Mouse (Mus musculus) neural tube, embryonic 14.5 days (tissue): ENCODE data around the gene Mgmt. TPM values are rescaled to one million over a fixed set of nuclear protein-coding genes. Genes with fewer than 3 reads are reported as not detected.

Experiments used
- ATAC-seq: fragments of 200-750 bp; cut with Nextera tagmentation; 2 replicates; pipeline ENCODE4 v1.8.0; 2017; ENCODE audit warnings: low read depth, mild to moderate bottlenecking, moderate TSS enrichment, moderate library complexity
- H3K27ac ChIP-seq: fragments of 300-500 bp; sonication (generic); 2 replicates; pipeline ENCODE4 v1.5.1; 2014; ENCODE audit warnings: low read depth, mild to moderate bottlenecking, control low read depth, low read length, moderate library complexity, mixed read lengths
- H3K27me3 ChIP-seq: fragments of 300-500 bp; sonication (generic); 2 replicates; pipeline ENCODE4 v1.6.1; 2014; ENCODE audit warnings: low read length; ENCODE audit not compliant: control insufficient read depth, insufficient read depth
- H3K36me3 ChIP-seq: fragments of 300-500 bp; sonication (generic); 2 replicates; pipeline ENCODE4 v1.6.1; 2014; ENCODE audit warnings: low read length, mixed read lengths; ENCODE audit not compliant: control insufficient read depth, insufficient read depth
- H3K4me1 ChIP-seq: fragments of 300-500 bp; sonication (generic); 2 replicates; pipeline ENCODE4 v1.6.1; 2014; ENCODE audit warnings: low read length; ENCODE audit not compliant: control insufficient read depth, insufficient read depth
- H3K4me2 ChIP-seq: fragments of 300-500 bp; sonication (generic); 2 replicates; pipeline ENCODE4 v1.6.1; 2014; ENCODE audit warnings: mild to moderate bottlenecking, low read depth, low read length, control low read depth
- H3K4me3 ChIP-seq: fragments of 300-500 bp; sonication (generic); 2 replicates; pipeline ENCODE4 v1.5.1; 2014; ENCODE audit warnings: low read depth, low read length, control low read depth, mixed read lengths
- H3K9ac ChIP-seq: fragments of 300-500 bp; sonication (generic); replicated peaks from 2 replicates; pipeline ENCODE4 v1.6.1; 2014; ENCODE audit warnings: low read depth, mild to moderate bottlenecking, control low read depth, low read length, mixed read lengths
- H3K9me3 ChIP-seq: fragments of 300-500 bp; sonication (generic); 2 replicates; pipeline ENCODE4 v1.6.1; 2016; ENCODE audit warnings: low read length; ENCODE audit not compliant: control insufficient read depth
- WGBS: fragments of 180-500 bp; shearing (Covaris S2); extraction: QIAGEN DNeasy Blood & Tissue Kit; methylation state at CpG from one replicate; pipeline ENCODE4 v1.1.7; 2014; 5-methylcytosine and 5-hydroxymethylcytosine counted together
- polyA plus RNA-seq: library from polyadenylated mRNA; unstranded; fragments of >200 nt; fragmentation: Nextera tagmentation; extraction: Ambion mirVana; gene quantifications from 2 replicates; pipeline ENCODE4 v1.2.1, GENCODE M21; 2014

Mgmt gene
- polyA plus RNA-seq, 1 experiment from 2014 or later = 0.90 TPM

GRCm38 (mm10) chr7:137075301-137075700 lies 180.9 kb downstream of the Mgmt start:
- WGBS = 87% methylated on average over 1 of the region's 1 CpGs
- H3K4me3 ChIP-seq = no peak overlapping the region
- H3K27ac ChIP-seq = no peak overlapping the region
- H3K4me1 ChIP-seq = no peaks in the 10 kb centered on the region
- no peak overlapping the region for H3K4me2 ChIP-seq
- no peaks in the 10 kb centered on the region for H3K27me3 ChIP-seq
- no peak overlapping the region for H3K9ac ChIP-seq
- ATAC-seq = no peak
- no peaks in the 10 kb centered on the region for H3K9me3 ChIP-seq
- H3K36me3 ChIP-seq = no peaks in the 10 kb centered on the region

GRCm38 (mm10) chr7:137080171-137080570 lies 185.8 kb downstream of the Mgmt start:
- no peaks in the 10 kb centered on the region for H3K9me3 ChIP-seq
- no peaks in the 10 kb centered on the region for H3K4me1 ChIP-seq
- H3K9ac ChIP-seq = no peak overlapping the region
- no peak overlapping the region for H3K4me2 ChIP-seq
- no peak for ATAC-seq
- 92% methylated on average over 4 of the region's 4 CpGs for WGBS
- H3K36me3 ChIP-seq = no peaks in the 10 kb centered on the region
- no peaks in the 10 kb centered on the region for H3K27me3 ChIP-seq
- no peak overlapping the region for H3K27ac ChIP-seq
- no peak overlapping the region for H3K4me3 ChIP-seq

- H3K4me2 ChIP-seq = no peak overlapping the region
- H3K4me1 ChIP-seq = peaks cover 11% of the 10 kb centered on the region; the same call in 1 of the 2 replicates
- H3K4me3 ChIP-seq = no peak overlapping the region
- H3K9ac ChIP-seq = no peak overlapping the region
- no peaks in the 10 kb centered on the region for H3K36me3 ChIP-seq
- WGBS = 47% methylated on average over 6 of the region's 6 CpGs
- no peaks in the 10 kb centered on the region for H3K27me3 ChIP-seq
- ATAC-seq = no peak
- no peak overlapping the region for H3K27ac ChIP-seq
- no peaks in the 10 kb centered on the region for H3K9me3 ChIP-seq
Measured at GRCm38 (mm10) chr7:137082171-137082570, 187.8 kb downstream of the Mgmt start.

- no peak overlapping the region for H3K9ac ChIP-seq
- H3K4me2 ChIP-seq = no peak overlapping the region
- H3K27ac ChIP-seq = no peak overlapping the region
- H3K4me1 ChIP-seq = peaks cover 11% of the 10 kb centered on the region; the same call in 1 of the 2 replicates
- H3K9me3 ChIP-seq = no peaks in the 10 kb centered on the region
- no peaks in the 10 kb centered on the region for H3K36me3 ChIP-seq
- WGBS = 89% methylated on average over 7 of the region's 7 CpGs
- no peak for ATAC-seq
- H3K4me3 ChIP-seq = no peak overlapping the region
- no peaks in the 10 kb centered on the region for H3K27me3 ChIP-seq
Measured at GRCm38 (mm10) chr7:137084651-137085050, 190.2 kb downstream of the Mgmt start.

DNA sequence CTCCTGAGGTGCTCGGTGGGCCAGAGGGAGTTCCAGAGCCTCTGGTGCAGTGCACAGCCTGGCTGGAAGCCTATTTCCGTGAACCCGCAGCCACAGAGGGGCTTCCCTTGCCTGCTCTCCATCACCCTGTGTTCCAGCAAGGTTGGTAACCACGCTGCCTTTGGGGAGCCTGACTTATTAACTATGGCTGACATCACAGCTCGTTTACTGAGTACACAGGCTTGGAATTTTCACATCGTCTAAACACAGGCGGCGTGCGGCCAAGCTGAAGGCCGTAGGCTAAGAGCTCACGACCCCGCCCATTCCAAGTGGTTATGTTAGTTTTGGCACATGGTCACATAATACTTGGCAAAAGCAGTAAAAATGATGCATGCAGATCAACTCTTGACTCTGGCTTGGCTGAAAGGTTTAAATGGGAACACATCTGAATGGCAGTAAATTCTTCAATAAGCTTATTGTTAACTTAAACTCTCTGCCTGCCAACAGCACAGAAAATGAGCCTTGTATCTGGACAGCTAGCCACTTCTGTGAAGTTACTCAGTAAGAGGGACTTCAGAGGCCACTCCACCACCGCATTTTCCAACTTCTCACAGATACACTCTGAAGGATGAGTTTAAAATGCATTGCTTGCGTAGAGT lies 191.7 kb downstream of the Mgmt start:
- H3K4me2 ChIP-seq = no peak overlapping the region
- H3K9ac ChIP-seq = no peak overlapping the region
- no peak overlapping the region for H3K4me3 ChIP-seq
- no peaks in the 10 kb centered on the region for H3K27me3 ChIP-seq
- H3K9me3 ChIP-seq = no peaks in the 10 kb centered on the region
- H3K36me3 ChIP-seq = no peaks in the 10 kb centered on the region
- WGBS = 24% methylated on average over 14 of the region's 14 CpGs
- ATAC-seq = no peak; the same call in 1 of the 2 replicates
- H3K27ac ChIP-seq = no peak overlapping the region
- H3K4me1 ChIP-seq = peaks cover 13% of the 10 kb centered on the region; the same call in 1 of the 2 replicates

GRCm38 (mm10) chr7:137087136-137087535 lies 192.7 kb downstream of the Mgmt start:
- H3K4me2 ChIP-seq = no peak overlapping the region
- H3K4me1 ChIP-seq = peaks cover 15% of the 10 kb centered on the region; the same call in 1 of the 2 replicates
- no peaks in the 10 kb centered on the region for H3K36me3 ChIP-seq
- WGBS = 76% methylated on average over 6 of the region's 6 CpGs
- H3K9me3 ChIP-seq = no peaks in the 10 kb centered on the region
- H3K9ac ChIP-seq = no peak overlapping the region
- no peak overlapping the region for H3K4me3 ChIP-seq
- H3K27me3 ChIP-seq = no peaks in the 10 kb centered on the region
- no peak for ATAC-seq
- H3K27ac ChIP-seq = no peak overlapping the region

DNA sequence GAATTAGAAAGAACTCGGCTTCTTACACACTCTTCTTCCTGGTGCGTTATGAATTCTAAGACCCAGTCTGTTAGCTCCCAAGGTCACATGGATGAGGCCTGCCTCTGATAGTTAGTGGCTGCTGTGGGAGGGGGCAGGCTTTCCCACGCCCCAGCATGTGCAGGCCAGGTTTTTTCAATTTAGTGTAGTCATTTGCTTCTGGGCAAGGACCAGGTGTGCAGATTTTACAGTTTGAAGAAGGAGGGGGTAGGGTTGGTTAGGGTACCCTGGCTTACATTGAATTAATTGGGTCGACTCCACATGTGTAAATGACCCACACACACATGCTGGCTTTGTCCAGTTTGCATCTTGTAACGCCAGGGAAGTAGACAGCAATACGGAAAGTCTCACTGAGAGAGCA lies 193.7 kb downstream of the Mgmt start:
- H3K36me3 ChIP-seq = no peaks in the 10 kb centered on the region
- 87% methylated on average over 6 of the region's 6 CpGs for WGBS

GRCm38 (mm10) chr7:137094551-137094950 lies 200.1 kb downstream of the Mgmt start:
- H3K4me1 ChIP-seq = peaks cover 4% of the 10 kb centered on the region; the same call in 1 of the 2 replicates
- 86% methylated on average over 1 of the region's 1 CpGs for WGBS
- no peak for ATAC-seq

More for the DNA sequence above, 193.7 kb downstream of the Mgmt start:
- Histone ChIP-seq H3K4me1 (peaks cover 15% of the 10 kb centered on the region; the same call in 1 of the 2 replicates), H3K4me2 (no peak overlapping the region), H3K9ac (no peak overlapping the region), H3K27me3 (no peaks in the 10 kb centered on the region), H3K4me3 (no peak overlapping the region), H3K9me3 (no peaks in the 10 kb centered on the region), H3K27ac (no peak overlapping the region)
- no peak for ATAC-seq

DNA sequence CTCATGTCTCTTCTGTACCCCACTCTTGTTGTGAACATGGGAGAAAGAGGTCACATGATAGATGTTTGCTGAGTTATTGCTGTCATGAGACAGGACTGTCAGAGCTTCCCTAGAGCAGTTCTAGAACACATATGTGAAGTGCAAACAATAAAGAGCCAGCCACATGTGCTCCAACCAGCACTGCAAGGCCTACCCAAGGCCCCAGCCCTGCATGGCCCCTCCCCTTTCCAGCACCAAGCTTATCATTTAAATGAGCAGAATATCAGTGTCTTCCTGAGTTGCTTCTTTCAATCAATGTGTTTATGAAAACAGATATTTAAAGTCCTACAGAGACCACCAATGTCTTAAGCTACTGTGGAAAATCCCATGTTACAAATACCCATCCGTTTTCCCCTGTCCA lies 201.3 kb downstream of the Mgmt start:
- Histone ChIP-seq H3K9me3 (no peaks in the 10 kb centered on the region), H3K4me2 (no peak overlapping the region), H3K27ac (no peak overlapping the region), H3K9ac (no peak overlapping the region), H3K27me3 (no peaks in the 10 kb centered on the region), H3K4me3 (no peak overlapping the region), H3K4me1 (peaks cover 4% of the 10 kb centered on the region; the same call in 1 of the 2 replicates), H3K36me3 (no peaks in the 10 kb centered on the region)
- 89% methylated on average over 1 of the region's 1 CpGs for WGBS
- no peak for ATAC-seq

More at GRCm38 (mm10) chr7:137094551-137094950, 200.1 kb downstream of the Mgmt start:
- no peaks in the 10 kb centered on the region for H3K36me3 ChIP-seq
- no peaks in the 10 kb centered on the region for H3K9me3 ChIP-seq
- H3K9ac ChIP-seq = no peak overlapping the region
- H3K4me2 ChIP-seq = no peak overlapping the region
- H3K4me3 ChIP-seq = no peak overlapping the region
- no peak overlapping the region for H3K27ac ChIP-seq
- H3K27me3 ChIP-seq = no peaks in the 10 kb centered on the region
